Mouse (Mus musculus): Measurements from ENCODE around the gene Asb18.

The Asb18 gene

DNA sequence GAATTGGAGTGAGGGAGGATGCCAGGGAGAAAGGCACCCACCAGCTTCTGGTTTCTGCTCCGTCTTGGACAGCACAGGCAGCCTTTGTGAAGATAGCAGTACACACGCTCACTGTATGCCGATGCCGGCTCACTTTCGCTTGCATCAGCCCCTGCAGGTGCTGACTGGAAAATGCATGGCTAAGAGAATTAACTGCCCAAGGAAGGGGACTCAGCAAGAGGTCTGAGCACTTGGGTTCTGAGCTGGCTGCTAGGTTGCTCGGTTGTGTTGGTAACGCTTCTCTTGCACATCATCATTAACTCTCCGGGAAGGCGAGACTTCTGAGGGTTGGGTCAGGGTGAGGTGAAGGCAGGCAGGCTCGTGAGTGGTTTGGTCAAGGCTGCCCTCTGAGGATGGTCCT is 92.7 kb downstream of the Asb18 start:
- TF ChIP-seq CTCF (conservative IDR thresholded peaks at IDR 0.05; ENCODE audit: low read length), result 0 out of 2 replicates have a peak, but pooled peaks have one; percentile 13
- no peak for TF ChIP-seq POU5F1 (IDR thresholded peaks at IDR 0.05; ENCODE audit: borderline replicate concordance, low read length)
- TF ChIP-seq NANOG (IDR thresholded peaks at IDR 0.05; ENCODE audit: borderline replicate concordance, low read length), result no peak
- Histone ChIP-seq H3K27me3 (ENCODE audit: insufficient read depth, low read length) (peaks cover 85% of the 10 kb centered on the region), H3K4me3 (replicated peaks; ENCODE audit: low read length) (peak overlapping the region; percentile 62), H3K9me3 (ENCODE audit: low read length) (no peaks in the 10 kb centered on the region), H3K4me1 (replicated peaks; ENCODE audit: low read depth, low read length) (peaks cover 83% of the 10 kb centered on the region), H3K36me3 (ENCODE audit: insufficient read depth, low read length) (peaks cover 24% of the 10 kb centered on the region)

- H3K4me1 ChIP-seq (replicated peaks; ENCODE audit: low read depth, low read length), result peaks cover 57% of the 10 kb centered on the region
- no peaks in the 10 kb centered on the region for H3K9me3 ChIP-seq (ENCODE audit: low read length)
- no peak for TF ChIP-seq NANOG (IDR thresholded peaks at IDR 0.05; ENCODE audit: borderline replicate concordance, low read length)
- no peak for TF ChIP-seq POU5F1 (IDR thresholded peaks at IDR 0.05; ENCODE audit: borderline replicate concordance, low read length)
- no peak for TF ChIP-seq CTCF (conservative IDR thresholded peaks at IDR 0.05; ENCODE audit: low read length)
- H3K27me3 ChIP-seq (ENCODE audit: insufficient read depth, low read length), result peaks cover 73% of the 10 kb centered on the region
- H3K36me3 ChIP-seq (ENCODE audit: insufficient read depth, low read length), result peaks cover under 1% of the 10 kb centered on the region
- H3K4me3 ChIP-seq (replicated peaks; ENCODE audit: low read length), result no peak overlapping the region
Measured at GRCm38 (mm10) chr1:89919206-89919605, 95.3 kb downstream of the Asb18 start.

- Histone ChIP-seq H3K4me3 (replicated peaks; ENCODE audit: low read length) (no peak overlapping the region; the same call in 1 of the 2 replicates), H3K36me3 (ENCODE audit: insufficient read depth, low read length) (no peaks in the 10 kb centered on the region)
- TF ChIP-seq POU5F1 (IDR thresholded peaks at IDR 0.05; ENCODE audit: borderline replicate concordance, low read length), result no peak
- no peak for TF ChIP-seq NANOG (IDR thresholded peaks at IDR 0.05; ENCODE audit: borderline replicate concordance, low read length)
- TF ChIP-seq CTCF (conservative IDR thresholded peaks at IDR 0.05; ENCODE audit: low read length), result no peak
Measured at GRCm38 (mm10) chr1:89918111-89918510, 96.4 kb downstream of the Asb18 start.

GRCm38 (mm10) chr1:89913611-89914010 is 100.9 kb downstream of the Asb18 start:
- H3K9me3 ChIP-seq (ENCODE audit: low read length), result no peaks in the 10 kb centered on the region
- no peak overlapping the region for H3K4me3 ChIP-seq (replicated peaks; ENCODE audit: low read length)
- TF ChIP-seq CTCF (conservative IDR thresholded peaks at IDR 0.05; ENCODE audit: low read length) (no peak), POU5F1 (IDR thresholded peaks at IDR 0.05; ENCODE audit: borderline replicate concordance, low read length) (no peak), NANOG (IDR thresholded peaks at IDR 0.05; ENCODE audit: borderline replicate concordance, low read length) (no peak)

More at GRCm38 (mm10) chr1:89918111-89918510, 96.4 kb downstream of the Asb18 start:
- H3K4me1 ChIP-seq (replicated peaks; ENCODE audit: low read depth, low read length), result peaks cover 55% of the 10 kb centered on the region
- no peaks in the 10 kb centered on the region for H3K9me3 ChIP-seq (ENCODE audit: low read length)
- peaks cover 62% of the 10 kb centered on the region for H3K27me3 ChIP-seq (ENCODE audit: insufficient read depth, low read length)

GRCm38 (mm10) chr1:89912392-89912791 is 102.1 kb downstream of the Asb18 start:
- TF ChIP-seq CTCF (conservative IDR thresholded peaks at IDR 0.05; ENCODE audit: low read length) (no peak), NANOG (IDR thresholded peaks at IDR 0.05; ENCODE audit: borderline replicate concordance, low read length) (no peak), POU5F1 (IDR thresholded peaks at IDR 0.05; ENCODE audit: borderline replicate concordance, low read length) (no peak)
- Histone ChIP-seq H3K9me3 (ENCODE audit: low read length) (no peaks in the 10 kb centered on the region), H3K4me1 (replicated peaks; ENCODE audit: low read depth, low read length) (peaks cover 48% of the 10 kb centered on the region), H3K4me3 (replicated peaks; ENCODE audit: low read length) (no peak overlapping the region), H3K36me3 (ENCODE audit: insufficient read depth, low read length) (no peaks in the 10 kb centered on the region), H3K27me3 (ENCODE audit: insufficient read depth, low read length) (peaks cover 10% of the 10 kb centered on the region; the same call in 1 of the 2 replicates)

More at GRCm38 (mm10) chr1:89913611-89914010, 100.9 kb downstream of the Asb18 start:
- peaks cover 19% of the 10 kb centered on the region for H3K27me3 ChIP-seq (ENCODE audit: insufficient read depth, low read length)
- H3K36me3 ChIP-seq (ENCODE audit: insufficient read depth, low read length), result no peaks in the 10 kb centered on the region
- peaks cover 58% of the 10 kb centered on the region for H3K4me1 ChIP-seq (replicated peaks; ENCODE audit: low read depth, low read length)

GRCm38 (mm10) chr1:89909796-89910195 is 104.7 kb downstream of the Asb18 start:
- Histone ChIP-seq H3K4me1 (replicated peaks; ENCODE audit: low read depth, low read length) (peaks cover 46% of the 10 kb centered on the region), H3K9me3 (ENCODE audit: low read length) (peaks cover 6% of the 10 kb centered on the region), H3K36me3 (ENCODE audit: insufficient read depth, low read length) (no peaks in the 10 kb centered on the region), H3K4me3 (replicated peaks; ENCODE audit: low read length) (no peak overlapping the region), H3K27me3 (ENCODE audit: insufficient read depth, low read length) (no peaks in the 10 kb centered on the region)
- TF ChIP-seq CTCF (conservative IDR thresholded peaks at IDR 0.05; ENCODE audit: low read length), result no peak
- TF ChIP-seq NANOG (IDR thresholded peaks at IDR 0.05; ENCODE audit: borderline replicate concordance, low read length), result no peak
- TF ChIP-seq POU5F1 (IDR thresholded peaks at IDR 0.05; ENCODE audit: borderline replicate concordance, low read length), result no peak

DNA sequence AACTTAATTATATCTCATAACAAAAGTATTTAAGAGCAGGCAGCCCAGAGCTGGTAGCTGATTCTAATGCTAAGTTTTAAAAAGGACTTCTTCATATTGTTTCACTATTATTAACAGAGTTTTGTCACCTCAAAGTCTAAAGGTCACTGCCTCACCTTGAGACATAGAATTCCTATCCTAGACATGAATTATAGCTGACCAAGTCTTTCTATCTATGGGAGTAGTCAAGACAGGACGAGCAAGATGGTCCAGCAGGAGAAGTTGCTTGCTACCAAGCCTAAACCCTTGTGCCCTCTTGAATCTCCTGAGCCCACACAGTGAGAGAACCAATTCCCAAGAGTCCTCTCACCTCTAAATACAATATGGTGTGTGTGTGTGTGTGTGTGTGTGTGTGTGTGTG is 111.8 kb downstream of the Asb18 start:
- H3K4me1 ChIP-seq (replicated peaks; ENCODE audit: low read depth, low read length), result peaks cover 21% of the 10 kb centered on the region
- no peaks in the 10 kb centered on the region for H3K36me3 ChIP-seq (ENCODE audit: insufficient read depth, low read length)
- TF ChIP-seq CTCF (conservative IDR thresholded peaks at IDR 0.05; ENCODE audit: low read length), result no peak
- TF ChIP-seq NANOG (IDR thresholded peaks at IDR 0.05; ENCODE audit: borderline replicate concordance, low read length), result no peak
- TF ChIP-seq POU5F1 (IDR thresholded peaks at IDR 0.05; ENCODE audit: borderline replicate concordance, low read length), result no peak
- H3K27me3 ChIP-seq (ENCODE audit: insufficient read depth, low read length), result no peaks in the 10 kb centered on the region
- H3K9me3 ChIP-seq (ENCODE audit: low read length), result peaks cover 6% of the 10 kb centered on the region
- no peak overlapping the region for H3K4me3 ChIP-seq (replicated peaks; ENCODE audit: low read length)

- H3K4me1 ChIP-seq (replicated peaks; ENCODE audit: low read depth, low read length), result peaks cover 21% of the 10 kb centered on the region
- TF ChIP-seq NANOG (IDR thresholded peaks at IDR 0.05; ENCODE audit: borderline replicate concordance, low read length), result no peak
- TF ChIP-seq CTCF (conservative IDR thresholded peaks at IDR 0.05; ENCODE audit: low read length), result no peak
- no peak for TF ChIP-seq POU5F1 (IDR thresholded peaks at IDR 0.05; ENCODE audit: borderline replicate concordance, low read length)
- H3K4me3 ChIP-seq (replicated peaks; ENCODE audit: low read length), result no peak overlapping the region
- H3K36me3 ChIP-seq (ENCODE audit: insufficient read depth, low read length), result no peaks in the 10 kb centered on the region
- no peaks in the 10 kb centered on the region for H3K27me3 ChIP-seq (ENCODE audit: insufficient read depth, low read length)
- H3K9me3 ChIP-seq (ENCODE audit: low read length), result peaks cover 6% of the 10 kb centered on the region
Measured at GRCm38 (mm10) chr1:89902236-89902635, 112.2 kb downstream of the Asb18 start.

DNA sequence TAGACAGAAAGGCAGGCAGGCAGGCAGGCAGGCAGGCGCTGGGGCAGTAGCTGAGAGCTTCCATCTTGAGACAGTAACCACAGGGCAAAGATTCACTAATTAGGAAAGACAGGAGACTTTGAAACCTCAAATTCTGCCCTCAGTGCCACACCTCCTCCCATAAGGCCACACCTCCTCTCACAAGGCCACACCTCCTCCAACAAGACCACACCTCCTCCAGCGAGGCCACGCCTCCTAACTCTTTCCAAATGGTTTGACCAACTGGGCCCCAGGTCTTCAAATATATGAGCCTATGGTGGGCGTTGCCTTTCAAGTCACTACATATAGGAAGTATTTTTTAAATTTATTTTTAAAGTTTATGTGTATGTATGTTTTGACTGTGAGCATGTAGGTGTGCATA is 113.1 kb downstream of the Asb18 start:
- Histone ChIP-seq H3K4me1 (replicated peaks; ENCODE audit: low read depth, low read length) (peaks cover 21% of the 10 kb centered on the region), H3K9me3 (ENCODE audit: low read length) (peaks cover 5% of the 10 kb centered on the region), H3K36me3 (ENCODE audit: insufficient read depth, low read length) (no peaks in the 10 kb centered on the region), H3K27me3 (ENCODE audit: insufficient read depth, low read length) (no peaks in the 10 kb centered on the region), H3K4me3 (replicated peaks; ENCODE audit: low read length) (no peak overlapping the region)
- no peak for TF ChIP-seq POU5F1 (IDR thresholded peaks at IDR 0.05; ENCODE audit: borderline replicate concordance, low read length)
- no peak for TF ChIP-seq NANOG (IDR thresholded peaks at IDR 0.05; ENCODE audit: borderline replicate concordance, low read length)
- no peak for TF ChIP-seq CTCF (conservative IDR thresholded peaks at IDR 0.05; ENCODE audit: low read length)

Measured in E14TG2a.4 (cell line).